Mouse (Mus musculus): ENCODE measurements around the gene Tmem270.

GRCm38 (mm10) chr5:134939069-134939468, 32.5 kb upstream of the Tmem270 start:
- TF ChIP-seq TAL1 (IDR thresholded peaks at IDR 0.05; ENCODE audit: low read length) (no peak), GATA1 (IDR thresholded peaks at IDR 0.05; ENCODE audit: low read length) (no peak)

All from erythroblast, embryonic 14.5 days (primary cell).